Mouse (Mus musculus): ENCODE results near the gene 4930523C07Rik.

The 4930523C07Rik gene

GRCm38 (mm10) chr1:160045056-160045715 is 1.0 kb downstream of the 4930523C07Rik start:
- CTCF ChIA-PET = interaction anchor here (0.6 to 1.1 kb wide), 4 partner anchors 8 to 96 kb away, joined by 3 to 5 read pairs (median 4); no protein-coding TSS in a partner anchor

- CTCF ChIA-PET = no interaction called here
These were observed 1.8 kb downstream of the 4930523C07Rik start for GRCm38 (mm10) chr1:160045971-160046370.

- CTCF ChIA-PET = interaction anchor here (0.6 to 1.4 kb wide), 4 partner anchors 9 to 22 kb away, joined by 3 to 4 read pairs (median 3); no protein-coding TSS in a partner anchor
These were observed 2.6 kb downstream of the 4930523C07Rik start for GRCm38 (mm10) chr1:160046786-160047185.

- CTCF ChIA-PET = interaction anchor here (0.6 to 1.4 kb wide), 3 partner anchors 9 to 23 kb away, joined by 3 to 4 read pairs (median 3); no protein-coding TSS in a partner anchor
These were observed 3.3 kb downstream of the 4930523C07Rik start for GRCm38 (mm10) chr1:160047481-160047931.

GRCm38 (mm10) chr1:160049131-160049880 is 5.1 kb downstream of the 4930523C07Rik start:
- CTCF ChIA-PET = no interaction called here

- CTCF ChIA-PET = no interaction called here
These were observed 6.7 kb downstream of the 4930523C07Rik start for GRCm38 (mm10) chr1:160050898-160051297.

GRCm38 (mm10) chr1:160052556-160053315 is 8.6 kb downstream of the 4930523C07Rik start:
- CTCF ChIA-PET = interaction anchor here (0.7 to 1.4 kb wide), 4 partner anchors 8 to 131 kb away, joined by 3 to 7 read pairs (median 5); no protein-coding TSS in a partner anchor

GRCm38 (mm10) chr1:160053510-160054305 is 9.5 kb downstream of the 4930523C07Rik start:
- CTCF ChIA-PET = interaction anchor here (0.7 to 0.9 kb wide), 5 partner anchors 9 to 130 kb away, joined by 3 to 7 read pairs (median 5); no protein-coding TSS in a partner anchor

GRCm38 (mm10) chr1:160054366-160055078 is 10.3 kb downstream of the 4930523C07Rik start:
- CTCF ChIA-PET = interaction anchor here (0.7 to 0.9 kb wide), 2 partner anchors 9 to 63 kb away, joined by 3 to 5 read pairs; no protein-coding TSS in a partner anchor

- CTCF ChIA-PET = no interaction called here
These were observed 13.5 kb downstream of the 4930523C07Rik start for GRCm38 (mm10) chr1:160057657-160058056.

GRCm38 (mm10) chr1:160059908-160060307 is 15.7 kb downstream of the 4930523C07Rik start:
- CTCF ChIA-PET = interaction anchor here (0.7 to 1.2 kb wide), 2 partner anchors 10 to 483 kb away, joined by 3 to 6 read pairs; no protein-coding TSS in a partner anchor

- CTCF ChIA-PET = interaction anchor here (1.2 kb wide), 1 partner anchor 483 kb away, joined by 6 read pairs; no protein-coding TSS in a partner anchor
These were observed 16.4 kb downstream of the 4930523C07Rik start for GRCm38 (mm10) chr1:160060542-160060941.

- CTCF ChIA-PET = interaction anchor here (0.8 to 1.2 kb wide), 3 partner anchors 10 to 484 kb away, joined by 3 to 6 read pairs (median 4); no protein-coding TSS in a partner anchor
These were observed 17.1 kb downstream of the 4930523C07Rik start for GRCm38 (mm10) chr1:160061321-160061720.

GRCm38 (mm10) chr1:160061725-160062366 is 17.7 kb downstream of the 4930523C07Rik start:
- CTCF ChIA-PET = interaction anchor here (0.8 to 1.0 kb wide), 2 partner anchors 10 to 17 kb away, joined by 3 to 4 read pairs; no protein-coding TSS in a partner anchor

GRCm38 (mm10) chr1:160064547-160065144 is 20.5 kb downstream of the 4930523C07Rik start:
- CTCF ChIA-PET = interaction anchor here (0.7 to 1.4 kb wide), 4 partner anchors 15 to 498 kb away, joined by 3 to 5 read pairs (median 4); no protein-coding TSS in a partner anchor

- CTCF ChIA-PET = interaction anchor here (0.6 kb wide), 2 partner anchors 8 to 14 kb away, joined by 3 read pairs; no protein-coding TSS in a partner anchor
These were observed 34.9 kb downstream of the 4930523C07Rik start for GRCm38 (mm10) chr1:160078882-160079661.

- CTCF ChIA-PET = interaction anchor here (0.6 to 0.9 kb wide), 4 partner anchors 127 to 1850 kb away, joined by 3 to 4 read pairs (median 3); no protein-coding TSS in a partner anchor
These were observed 36.7 kb downstream of the 4930523C07Rik start for GRCm38 (mm10) chr1:160080800-160081436.

Data from spleen, embryonic (tissue).